Mouse (Mus musculus): ENCODE measurements at regions not wholly inside any gene's neighbourhood (a gene's known extent, or its start where the extent isn't known, plus 50 kb on each side); places are given as distances from the start of the nearest gene placed in this dataset.

- in situ Hi-C loops (cut with MboI, MseI): no loop called here
These were observed 79.6 kb upstream of the Asb5 start for GRCm38 (mm10) chr8:54449811-54450210.

DNA sequence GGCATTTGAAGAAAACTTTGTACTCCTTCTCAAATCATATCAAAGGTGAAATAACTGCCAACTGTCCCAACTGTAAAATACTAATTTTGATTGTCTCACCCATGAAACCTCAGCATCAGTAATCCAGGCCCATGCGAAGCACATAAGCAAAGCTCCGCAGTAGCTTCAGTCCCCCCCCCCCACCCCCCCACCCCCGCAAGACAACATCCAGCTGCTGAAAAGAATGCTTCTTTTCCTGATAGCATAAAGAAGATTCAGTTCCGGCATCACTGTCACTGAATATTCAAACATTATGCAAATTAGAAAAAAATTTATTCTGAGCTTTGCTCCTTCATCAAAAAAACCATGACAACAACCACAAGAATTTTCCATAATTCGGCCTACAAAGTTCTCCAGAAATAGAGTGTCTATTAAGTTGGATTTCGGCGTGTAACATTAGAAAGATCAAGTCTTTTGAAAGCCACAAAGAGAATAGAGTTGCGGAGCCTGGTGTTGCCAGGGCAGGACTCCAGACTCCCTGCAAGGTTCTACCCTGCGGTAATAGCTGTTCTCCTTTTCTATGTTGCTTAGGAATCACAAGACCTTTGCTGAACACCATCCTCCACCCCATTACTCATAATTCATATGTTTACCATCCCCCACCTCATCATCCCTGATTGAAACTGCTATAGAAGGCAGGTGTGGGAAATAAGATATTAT lies 77.9 kb upstream of the Asb5 start:
- in situ Hi-C loops (cut with MboI, MseI): no loop called here

GRCm38 (mm10) chr8:54464977-54465376 lies 64.4 kb upstream of the Asb5 start:
- in situ Hi-C loops (cut with MboI, MseI): no loop called here

- in situ Hi-C loops (cut with MboI, MseI): no loop called here
These were observed 63.8 kb upstream of the Asb5 start for GRCm38 (mm10) chr8:54465458-54466102.
